Mouse (Mus musculus): Measurements from ENCODE around the gene Mrps5. TPM values are rescaled to one million over a fixed set of nuclear protein-coding genes. Genes with fewer than 3 reads are reported as not detected.

The Mrps5 gene
- total and polyA plus RNA-seq, 3 experiments, result 124 to 1,057 (median 124) TPM

DNA sequence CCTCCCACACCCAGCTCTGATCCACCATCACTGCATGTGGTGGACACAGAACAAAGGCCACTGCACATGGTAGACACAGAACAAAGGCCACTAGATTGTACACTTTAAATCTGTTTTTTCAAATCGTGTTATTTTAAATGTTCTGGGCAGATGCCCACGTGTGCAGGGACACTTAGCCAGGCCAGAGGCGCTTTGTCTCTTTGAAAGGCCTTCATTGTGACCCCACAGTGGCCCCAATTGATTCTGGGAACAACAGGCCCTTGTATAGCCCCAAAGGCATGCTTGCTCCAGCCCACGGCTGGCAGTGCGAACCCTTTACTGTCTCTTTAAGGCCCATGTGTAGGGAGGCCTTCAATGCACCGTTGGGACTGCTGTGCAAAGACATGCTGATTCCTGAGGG lies 40.3 kb downstream of the Mrps5 start (continued):
- TF ChIP-seq BHLHE40 (IDR thresholded peaks at IDR 0.05; ENCODE audit: borderline replicate concordance, low read depth, low read length) (no peak), JUND (IDR thresholded peaks at IDR 0.05; ENCODE audit: low read depth, low read length) (no peak)

DNA sequence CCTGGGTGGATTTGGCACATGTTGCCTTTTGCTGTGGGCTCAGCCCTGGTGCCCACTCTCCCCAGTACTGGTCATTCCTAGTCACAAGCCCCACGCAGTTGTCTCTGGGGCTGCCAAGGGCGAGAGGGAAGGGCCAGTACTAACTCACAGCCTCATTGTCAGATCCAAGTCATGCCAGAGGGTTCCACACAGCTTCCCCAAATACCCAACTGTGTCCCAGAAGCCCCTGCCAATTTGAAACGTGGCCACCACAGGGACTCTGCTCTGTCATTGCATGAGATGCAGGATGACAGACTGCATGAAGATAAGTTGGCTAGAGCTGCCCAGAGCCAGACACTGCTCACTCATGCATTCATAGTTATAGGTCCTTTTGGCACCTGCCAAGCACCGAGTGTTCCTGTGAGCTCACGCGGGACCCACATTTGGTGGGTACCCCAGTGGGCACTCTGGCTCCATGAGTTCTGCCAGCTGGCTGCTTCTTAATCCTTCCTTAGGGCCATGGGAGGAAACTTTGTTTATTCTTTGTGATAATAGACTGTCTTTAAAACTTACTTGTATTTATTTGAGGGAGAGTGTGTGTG lies 41.1 kb downstream of the Mrps5 start:
- no peak overlapping the region for H3K4me3 ChIP-seq (ENCODE audit: control insufficient read depth in 1 of 2, insufficient read depth in 1 of 2, low read depth in 2 of 2, low read length in 2 of 2)
- peaks cover 0 to 4% of the 10 kb centered on the region in 2 experiments; a peak in 2 of 4 replicates for H3K27me3 ChIP-seq (ENCODE audit: control insufficient read depth in 1 of 2, insufficient read depth in 2 of 2, low read length in 2 of 2)
- no peak overlapping the region for H3K9ac ChIP-seq (ENCODE audit: control insufficient read depth, low read depth, low read length, poor library complexity, severe bottlenecking)
- H3K4me1 ChIP-seq (ENCODE audit: control insufficient read depth in 1 of 2, insufficient read depth in 2 of 2, low read length in 2 of 2), result no peaks in the 10 kb centered on the region
- no peak for DNase-seq (ENCODE audit: low read depth, low spot score)
- H3K9me3 ChIP-seq (replicated peaks; ENCODE audit: insufficient read depth, low read length), result no peaks in the 10 kb centered on the region
- H3K27ac ChIP-seq (ENCODE audit: control insufficient read depth, low read depth, low read length), result no peak overlapping the region
- H3K36me3 ChIP-seq (ENCODE audit: control insufficient read depth in 1 of 2, insufficient read depth in 2 of 2, low read length in 2 of 2), result no peaks in the 10 kb centered on the region
- no peaks in the 10 kb centered on the region for H3K79me2 ChIP-seq (ENCODE audit: control insufficient read depth, insufficient read depth, low read length, poor library complexity)
- TF ChIP-seq MAX (IDR thresholded peaks at IDR 0.05; ENCODE audit: low read length) (no peak), BHLHE40 (IDR thresholded peaks at IDR 0.05; ENCODE audit: borderline replicate concordance, low read depth, low read length) (no peak), ZNF384 (IDR thresholded peaks at IDR 0.05; ENCODE audit: low read depth, low read length) (no peak), USF2 (IDR thresholded peaks at IDR 0.05; ENCODE audit: borderline replicate concordance in 1 of 2, insufficient read depth in 1 of 2, low read depth in 1 of 2, low read length in 2 of 2) (no peak), EP300 (IDR thresholded peaks at IDR 0.05; ENCODE audit: low read depth in 1 of 2, low read length in 2 of 2) (no peak), GABPA (IDR thresholded peaks at IDR 0.05; ENCODE audit: low read depth, low read length) (no peak), SIN3A (IDR thresholded peaks at IDR 0.05; ENCODE audit: low read length) (no peak), KAT2A (conservative IDR thresholded peaks at IDR 0.05; ENCODE audit: low read depth, low read length) (no peak), POLR2AphosphoS2 (IDR thresholded peaks at IDR 0.05; ENCODE audit: low read length) (no peak), GATA1 (IDR thresholded peaks at IDR 0.05; ENCODE audit: low read depth, low read length) (no peak)

- H3K79me2 ChIP-seq (ENCODE audit: control insufficient read depth, insufficient read depth, low read length, poor library complexity), result no peaks in the 10 kb centered on the region
- no peak for TF ChIP-seq TBP (IDR thresholded peaks at IDR 0.05; ENCODE audit: low read depth, low read length)
- TF ChIP-seq MAX (IDR thresholded peaks at IDR 0.05; ENCODE audit: low read length), result no peak
- no peak for TF ChIP-seq ZNF384 (IDR thresholded peaks at IDR 0.05; ENCODE audit: low read depth, low read length)
- TF ChIP-seq NELFE (IDR thresholded peaks at IDR 0.05; ENCODE audit: low read depth, low read length), result no peak
- no peak for TF ChIP-seq HCFC1 (IDR thresholded peaks at IDR 0.05; ENCODE audit: low read depth, low read length)
- TF ChIP-seq CHD1 (IDR thresholded peaks at IDR 0.05; ENCODE audit: low read depth, low read length), result no peak
- no peak for TF ChIP-seq RCOR1 (IDR thresholded peaks at IDR 0.05; ENCODE audit: low read depth, low read length)
- TF ChIP-seq CHD2 (IDR thresholded peaks at IDR 0.05; ENCODE audit: low read length), result no peak
- TF ChIP-seq RAD21 (IDR thresholded peaks at IDR 0.05; ENCODE audit: low read depth, low read length), result no peak
- TF ChIP-seq USF1 (IDR thresholded peaks at IDR 0.05; ENCODE audit: low read depth, low read length), result no peak
- TF ChIP-seq MXI1 (IDR thresholded peaks at IDR 0.05; ENCODE audit: low read depth, low read length), result no peak
- no peak for TF ChIP-seq E2F4 (IDR thresholded peaks at IDR 0.05; ENCODE audit: borderline replicate concordance, low read depth, low read length)
- no peak for TF ChIP-seq ELF1 (IDR thresholded peaks at IDR 0.05; ENCODE audit: low read depth, low read length)
- TF ChIP-seq TAL1 (IDR thresholded peaks at IDR 0.05; ENCODE audit: low read length), result no peak
- TF ChIP-seq JUND (IDR thresholded peaks at IDR 0.05; ENCODE audit: low read depth, low read length), result no peak
- no peak for TF ChIP-seq ZC3H11A (IDR thresholded peaks at IDR 0.05; ENCODE audit: low read depth, low read length)
- no peak for TF ChIP-seq ZMIZ1 (IDR thresholded peaks at IDR 0.05; ENCODE audit: low read depth, low read length)
- TF ChIP-seq SIN3A (IDR thresholded peaks at IDR 0.05; ENCODE audit: low read length), result no peak
- peak; percentile 13 for DNase-seq (ENCODE audit: low read depth, low spot score)
Measured at GRCm38 (mm10) chr2:127632601-127633000, 45.6 kb downstream of the Mrps5 start.

More at GRCm38 (mm10) chr2:127632601-127633000, 45.6 kb downstream of the Mrps5 start:
- no peak overlapping the region for H3K9ac ChIP-seq (ENCODE audit: control insufficient read depth, low read depth, low read length, poor library complexity, severe bottlenecking)
- no peaks in the 10 kb centered on the region for H3K36me3 ChIP-seq (ENCODE audit: control insufficient read depth in 1 of 2, insufficient read depth in 2 of 2, low read length in 2 of 2)
- H3K9me3 ChIP-seq (replicated peaks; ENCODE audit: insufficient read depth, low read length), result no peaks in the 10 kb centered on the region
- no peaks in the 10 kb centered on the region for H3K4me1 ChIP-seq (ENCODE audit: control insufficient read depth in 1 of 2, insufficient read depth in 2 of 2, low read length in 2 of 2)
- H3K4me3 ChIP-seq (ENCODE audit: control insufficient read depth in 1 of 2, insufficient read depth in 1 of 2, low read depth in 2 of 2, low read length in 2 of 2), result no peak overlapping the region
- no peak overlapping the region for H3K27ac ChIP-seq (ENCODE audit: control insufficient read depth, low read depth, low read length)
- H3K27me3 ChIP-seq (ENCODE audit: control insufficient read depth in 1 of 2, insufficient read depth in 2 of 2, low read length in 2 of 2), result peaks cover 3 to 13% of the 10 kb centered on the region in 2 experiments

All from MEL (cell line).